Mouse (Mus musculus) limb, embryonic 13.5 days (tissue): ENCODE data around the gene Txnrd2. TPM values are rescaled to one million over a fixed set of nuclear protein-coding genes. Genes with fewer than 3 reads are reported as not detected.

Experiments
- ATAC-seq: fragments of 200-750 bp; cut with Nextera tagmentation; 2 replicates; pipeline ENCODE4 v1.8.0; 2017; ENCODE audit warnings: low read depth, moderate number of reproducible peaks, moderate TSS enrichment; ENCODE audit not compliant: low FRiP score
- H3K27ac ChIP-seq: fragments of 300-500 bp; sonication (generic); 2 replicates; pipeline ENCODE4 v1.5.1; 2015; ENCODE audit warnings: inconsistent platforms, mild to moderate bottlenecking, moderate library complexity
- H3K27me3 ChIP-seq: fragments of 300-500 bp; sonication (generic); 2 replicates; pipeline ENCODE4 v1.6.1; 2015; ENCODE audit warnings: mild to moderate bottlenecking, inconsistent platforms
- H3K36me3 ChIP-seq: fragments of 300-500 bp; sonication (generic); 2 replicates; pipeline ENCODE4 v1.6.1; 2015; ENCODE audit warnings: inconsistent platforms, mild to moderate bottlenecking, moderate library complexity
- H3K4me1 ChIP-seq: fragments of 300-500 bp; sonication (generic); 2 replicates; pipeline ENCODE4 v1.6.1; 2015; ENCODE audit warnings: inconsistent platforms
- H3K4me2 ChIP-seq: fragments of 300-500 bp; sonication (generic); replicated peaks from 2 replicates; pipeline ENCODE4 v1.6.1; 2015; ENCODE audit warnings: inconsistent platforms, mild to moderate bottlenecking, moderate library complexity
- H3K4me3 ChIP-seq: fragments of 300-500 bp; sonication (generic); 2 replicates; pipeline ENCODE4 v1.5.1; 2015; ENCODE audit warnings: moderate library complexity, mild to moderate bottlenecking, inconsistent platforms
- H3K9ac ChIP-seq: fragments of 300-500 bp; sonication (generic); 2 replicates; pipeline ENCODE4 v1.6.1; 2015; ENCODE audit warnings: mild to moderate bottlenecking, inconsistent platforms
- H3K9me3 ChIP-seq: fragments of 300-500 bp; sonication (generic); 2 replicates; pipeline ENCODE4 v1.6.1; 2016; ENCODE audit warnings: inconsistent platforms
- WGBS: fragments of 180-500 bp; shearing (Covaris S2); methylation state at CpG from one replicate; pipeline ENCODE4 v1.1.7; 2015; 5-methylcytosine and 5-hydroxymethylcytosine counted together
- polyA plus RNA-seq: library from polyadenylated mRNA; unstranded; fragments of >200 nt; fragmentation: Nextera tagmentation; extraction: Ambion mirVana; gene quantifications from 2 replicates; pipeline ENCODE4 v1.2.1, GENCODE M21; 2015

The Txnrd2 gene
- 19.8 and 21.3 TPM in 2 replicates for polyA plus RNA-seq

DNA sequence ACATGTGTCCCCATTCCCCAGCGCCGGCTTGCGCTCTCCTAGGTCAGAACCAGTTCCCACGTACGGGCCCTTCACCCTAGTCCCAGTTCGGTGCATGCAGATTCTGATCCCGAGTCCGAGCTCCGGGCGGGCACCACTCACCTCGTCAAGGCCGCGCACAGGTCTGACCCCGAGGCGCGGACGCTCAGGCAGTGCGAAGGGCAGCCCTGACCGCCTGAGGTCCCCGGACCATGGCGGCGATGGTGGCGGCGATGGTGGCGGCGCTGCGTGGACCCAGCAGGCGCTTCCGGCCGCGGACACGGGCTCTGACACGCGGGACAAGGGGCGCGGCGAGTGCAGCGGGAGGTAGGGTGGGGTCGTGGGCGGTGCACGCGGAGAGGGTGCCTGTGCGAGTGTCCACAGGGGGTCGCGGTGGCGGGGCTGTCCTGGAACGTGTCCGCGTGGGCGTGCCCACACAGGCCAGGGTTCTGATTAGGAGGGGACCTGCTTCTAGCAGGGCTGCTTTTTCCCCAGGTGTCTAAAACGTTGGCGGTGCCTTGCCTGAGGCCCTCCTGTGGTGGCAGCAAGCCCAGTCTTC is at the start of gene Txnrd2:
Gene Txnrd2, plus strand, starts transcription at position 170 of the 577 bp plus-strand sequence.
- Histone ChIP-seq H3K36me3 (peaks cover 21% of the 10 kb centered on the region), H3K9me3 (no peaks in the 10 kb centered on the region), H3K9ac (peak within 1 kb of the TSS; percentile 87), H3K4me2 (peak within 1 kb of the TSS; percentile 82), H3K4me3 (peak within 1 kb of the TSS; percentile 85), H3K4me1 (peaks cover 41% of the 10 kb centered on the region), H3K27me3 (no peaks in the 10 kb centered on the region), H3K27ac (peak within 1 kb of the TSS; percentile 79)
- ATAC-seq: peak; percentile 71
- WGBS: under 1% methylated on average over 52 of the region's 52 CpGs

GRCm38 (mm10) chr16:18377203-18377602 is 49.0 kb upstream of the Txnrd2 start:
- WGBS: 39% methylated on average over 3 of the region's 3 CpGs
- Histone ChIP-seq H3K9me3 (no peaks in the 10 kb centered on the region), H3K4me3 (no peak overlapping the region), H3K36me3 (no peaks in the 10 kb centered on the region), H3K27me3 (no peaks in the 10 kb centered on the region), H3K4me1 (peaks cover 30% of the 10 kb centered on the region), H3K9ac (no peak overlapping the region), H3K4me2 (no peak overlapping the region), H3K27ac (no peak overlapping the region)
- ATAC-seq: no peak

- H3K9ac ChIP-seq: no peak overlapping the region
- no peak for ATAC-seq
- no peaks in the 10 kb centered on the region for H3K9me3 ChIP-seq
- H3K27me3 ChIP-seq: no peaks in the 10 kb centered on the region
- peaks cover 31% of the 10 kb centered on the region for H3K4me1 ChIP-seq
- H3K27ac ChIP-seq: no peak overlapping the region
- H3K4me2 ChIP-seq: no peak overlapping the region
- no peak overlapping the region for H3K4me3 ChIP-seq
- 34% methylated on average over 1 of the region's 1 CpGs for whole genome bisulfite sequencing
- no peaks in the 10 kb centered on the region for H3K36me3 ChIP-seq
Measured at GRCm38 (mm10) chr16:18378489-18378888, 47.7 kb upstream of the Txnrd2 start.

GRCm38 (mm10) chr16:18379338-18380001 is 46.7 kb upstream of the Txnrd2 start:
- no peak for ATAC-seq
- Histone ChIP-seq H3K4me3 (no peak overlapping the region), H3K4me1 (peaks cover 31% of the 10 kb centered on the region), H3K27me3 (no peaks in the 10 kb centered on the region), H3K9me3 (no peaks in the 10 kb centered on the region), H3K4me2 (no peak overlapping the region), H3K36me3 (no peaks in the 10 kb centered on the region), H3K9ac (no peak overlapping the region), H3K27ac (no peak overlapping the region)
- 76% methylated on average over 8 of the region's 8 CpGs for WGBS

DNA sequence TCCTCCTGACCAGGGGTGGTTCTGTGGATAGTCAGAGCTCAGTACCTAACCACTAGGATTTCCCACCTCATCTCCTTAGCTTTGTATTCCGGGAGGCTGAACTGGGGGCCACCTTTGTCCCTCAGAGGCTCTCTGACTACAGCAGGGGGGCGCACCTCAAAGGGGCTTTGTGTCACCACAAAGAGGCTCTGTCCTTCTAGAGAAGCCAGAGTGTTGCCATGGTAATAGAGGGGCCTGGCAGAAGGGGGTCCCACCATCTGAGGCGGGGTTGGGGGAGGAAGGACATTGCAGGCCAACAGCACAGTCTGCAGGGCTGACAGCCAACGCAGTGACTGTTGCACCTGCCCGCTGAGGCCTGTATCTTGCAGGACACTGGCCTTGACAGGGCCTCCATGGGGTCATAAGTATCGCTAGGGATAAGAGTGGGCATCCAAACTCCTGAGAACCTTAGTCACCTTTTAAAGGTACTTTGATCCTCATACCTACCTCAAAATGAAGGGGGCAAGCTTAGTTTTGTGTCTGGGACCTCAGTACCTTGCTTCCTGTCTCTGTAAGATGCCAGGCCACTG is 45.6 kb upstream of the Txnrd2 start:
- Histone ChIP-seq H3K4me2 (no peak overlapping the region), H3K36me3 (no peaks in the 10 kb centered on the region), H3K27ac (peak overlapping the region; percentile 48; the same call in 1 of the 2 replicates), H3K4me1 (peaks cover 31% of the 10 kb centered on the region), H3K27me3 (no peaks in the 10 kb centered on the region), H3K9ac (peak overlapping the region; percentile 26; the same call in 1 of the 2 replicates), H3K4me3 (no peak overlapping the region), H3K9me3 (no peaks in the 10 kb centered on the region)
- 43% methylated on average over 6 of the region's 6 CpGs for WGBS
- ATAC-seq: no peak

DNA sequence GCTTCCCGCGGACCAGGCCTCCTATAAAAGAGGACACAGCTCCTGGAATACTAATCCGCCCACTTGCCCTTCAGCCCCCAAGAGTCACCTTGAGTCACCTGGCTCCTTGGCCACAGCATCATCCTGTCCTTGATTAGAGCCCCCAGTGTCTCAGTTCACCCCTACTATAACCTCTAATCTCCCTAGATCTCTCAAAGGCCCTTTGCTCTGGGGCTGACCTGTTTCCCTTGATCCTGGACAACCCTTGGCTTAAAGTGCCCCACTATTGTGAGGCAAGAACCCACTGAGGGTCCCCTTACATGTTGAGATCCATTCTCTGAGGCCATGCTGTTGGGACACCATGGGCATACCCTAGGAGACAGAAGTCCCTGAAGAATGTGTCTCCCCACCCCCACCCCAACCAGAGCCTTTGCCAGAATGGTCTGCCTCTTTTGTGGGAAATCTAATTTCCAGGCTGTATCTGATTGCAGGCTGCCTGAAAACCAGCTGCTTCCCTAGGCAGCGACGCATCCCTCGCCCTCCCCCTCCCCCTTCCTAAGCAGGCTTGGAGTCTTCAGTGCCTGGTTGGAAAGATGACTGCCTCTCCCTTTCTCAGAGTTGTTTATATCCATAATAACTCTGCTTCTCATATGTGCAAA is 44.4 kb upstream of the Txnrd2 start:
- no peak overlapping the region for H3K4me3 ChIP-seq
- H3K4me2 ChIP-seq: no peak overlapping the region
- ATAC-seq: peak; percentile 25; the same call in 1 of the 2 replicates
- 55% methylated on average over 6 of the region's 6 CpGs for WGBS
- no peaks in the 10 kb centered on the region for H3K27me3 ChIP-seq
- H3K36me3 ChIP-seq: no peaks in the 10 kb centered on the region
- H3K4me1 ChIP-seq: peaks cover 31% of the 10 kb centered on the region
- H3K27ac ChIP-seq: no peak overlapping the region
- H3K9me3 ChIP-seq: no peaks in the 10 kb centered on the region
- no peak overlapping the region for H3K9ac ChIP-seq

DNA sequence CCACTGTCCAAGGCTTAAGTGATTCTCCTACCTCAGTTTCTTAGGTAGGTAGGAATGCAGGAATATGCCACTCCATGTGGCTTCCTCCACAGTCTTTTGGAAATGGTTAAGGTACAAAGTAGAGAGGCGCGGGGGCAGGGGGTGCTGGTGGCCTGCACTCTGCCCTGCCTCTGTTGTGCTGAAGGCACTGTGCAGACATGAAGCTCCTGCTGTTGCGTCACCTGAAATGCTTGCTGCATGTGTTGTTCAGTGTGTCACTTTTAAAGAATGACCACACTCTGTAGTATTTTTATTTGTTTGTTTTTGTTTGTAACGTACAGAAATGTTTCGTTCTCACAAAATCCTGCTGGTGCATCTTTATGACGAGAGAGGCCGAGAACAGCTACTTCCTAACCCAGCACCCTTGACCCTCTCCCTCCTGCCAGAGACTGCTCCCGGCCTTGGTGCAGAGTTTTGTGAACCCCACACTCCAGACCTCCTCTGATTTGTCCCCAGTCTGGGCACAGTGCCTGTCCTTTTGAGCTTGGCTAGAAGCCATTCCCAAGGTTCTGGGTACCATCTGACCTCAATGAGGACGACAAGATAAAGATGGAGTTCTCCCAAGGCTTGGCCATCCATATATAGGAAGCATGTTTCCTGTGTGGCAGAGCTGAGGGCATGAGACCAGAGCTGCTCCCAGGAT is 43.0 kb upstream of the Txnrd2 start:
- no peaks in the 10 kb centered on the region for H3K9me3 ChIP-seq
- 79% methylated on average over 9 of the region's 9 CpGs for WGBS
- ATAC-seq: no peak

GRCm38 (mm10) chr16:18383756-18384155 is 42.4 kb upstream of the Txnrd2 start:
- no peak overlapping the region for H3K4me3 ChIP-seq
- no peak overlapping the region for H3K9ac ChIP-seq
- H3K4me1 ChIP-seq: peaks cover 41% of the 10 kb centered on the region
- no peaks in the 10 kb centered on the region for H3K36me3 ChIP-seq
- 0% methylated on average over 3 of the region's 3 CpGs for WGBS
- H3K27ac ChIP-seq: no peak overlapping the region
- ATAC-seq: no peak
- H3K27me3 ChIP-seq: no peaks in the 10 kb centered on the region
- H3K4me2 ChIP-seq: no peak overlapping the region
- no peaks in the 10 kb centered on the region for H3K9me3 ChIP-seq

More for the DNA sequence above, 43.0 kb upstream of the Txnrd2 start:
- Histone ChIP-seq H3K9ac (no peak overlapping the region), H3K4me3 (no peak overlapping the region), H3K27ac (no peak overlapping the region), H3K4me1 (peaks cover 35% of the 10 kb centered on the region), H3K4me2 (no peak overlapping the region), H3K36me3 (no peaks in the 10 kb centered on the region), H3K27me3 (no peaks in the 10 kb centered on the region)

DNA sequence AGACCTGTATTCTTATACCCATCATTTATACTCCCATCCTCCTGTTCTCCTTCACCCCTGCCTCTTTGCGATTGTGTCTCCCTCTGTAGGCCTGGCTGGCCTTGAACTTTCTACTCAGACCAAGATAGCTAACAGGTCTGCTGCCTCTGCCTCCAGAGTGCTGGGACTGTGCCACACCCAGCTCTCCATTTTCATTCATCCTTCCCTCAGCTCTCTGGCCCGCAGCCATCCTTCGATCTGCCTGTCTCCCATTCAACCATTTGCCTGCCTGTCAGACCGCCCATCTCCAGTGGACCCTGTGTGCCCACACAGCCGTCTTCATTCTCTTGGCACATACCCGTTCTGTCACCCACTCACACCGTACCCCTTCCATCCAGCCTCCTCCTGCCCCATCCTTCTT is 42.0 kb upstream of the Txnrd2 start:
- ATAC-seq: no peak
- Histone ChIP-seq H3K36me3 (no peaks in the 10 kb centered on the region), H3K27ac (no peak overlapping the region), H3K4me3 (no peak overlapping the region), H3K9ac (no peak overlapping the region), H3K9me3 (no peaks in the 10 kb centered on the region), H3K4me1 (peaks cover 42% of the 10 kb centered on the region), H3K27me3 (no peaks in the 10 kb centered on the region), H3K4me2 (no peak overlapping the region)
- WGBS: 81% methylated on average over 7 of the region's 7 CpGs

DNA sequence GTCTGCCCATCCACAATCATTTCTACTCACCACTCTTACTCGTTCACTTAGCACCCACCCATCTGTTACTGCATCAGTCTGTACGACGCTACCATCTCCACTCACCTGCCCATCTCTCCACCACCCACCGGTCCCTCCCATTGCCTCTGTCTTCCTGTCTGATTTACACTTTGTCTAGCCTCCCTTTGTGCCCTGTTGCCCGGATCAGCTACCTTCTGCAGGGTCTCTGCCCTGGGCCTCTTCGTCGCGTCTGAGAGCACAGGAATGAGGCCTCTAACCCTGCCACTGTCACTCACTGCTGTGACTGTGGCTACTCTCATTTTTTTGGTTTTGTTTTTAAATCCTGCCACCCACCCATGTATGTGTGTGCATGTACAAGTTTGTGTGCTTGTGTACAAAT is 41.5 kb upstream of the Txnrd2 start:
- Histone ChIP-seq H3K36me3 (no peaks in the 10 kb centered on the region), H3K27me3 (no peaks in the 10 kb centered on the region), H3K9me3 (no peaks in the 10 kb centered on the region), H3K27ac (no peak overlapping the region), H3K9ac (no peak overlapping the region), H3K4me2 (no peak overlapping the region), H3K4me3 (no peak overlapping the region), H3K4me1 (peaks cover 38% of the 10 kb centered on the region)
- 81% methylated on average over 8 of the region's 8 CpGs for whole genome bisulfite sequencing
- ATAC-seq: no peak

GRCm38 (mm10) chr16:18385411-18385810 is 40.8 kb upstream of the Txnrd2 start:
- ATAC-seq: no peak
- 76% methylated on average over 5 of the region's 5 CpGs for WGBS
- no peaks in the 10 kb centered on the region for H3K27me3 ChIP-seq
- no peak overlapping the region for H3K27ac ChIP-seq
- no peaks in the 10 kb centered on the region for H3K36me3 ChIP-seq
- peaks cover 30% of the 10 kb centered on the region for H3K4me1 ChIP-seq
- H3K4me2 ChIP-seq: no peak overlapping the region
- no peak overlapping the region for H3K4me3 ChIP-seq
- H3K9ac ChIP-seq: no peak overlapping the region
- no peaks in the 10 kb centered on the region for H3K9me3 ChIP-seq

DNA sequence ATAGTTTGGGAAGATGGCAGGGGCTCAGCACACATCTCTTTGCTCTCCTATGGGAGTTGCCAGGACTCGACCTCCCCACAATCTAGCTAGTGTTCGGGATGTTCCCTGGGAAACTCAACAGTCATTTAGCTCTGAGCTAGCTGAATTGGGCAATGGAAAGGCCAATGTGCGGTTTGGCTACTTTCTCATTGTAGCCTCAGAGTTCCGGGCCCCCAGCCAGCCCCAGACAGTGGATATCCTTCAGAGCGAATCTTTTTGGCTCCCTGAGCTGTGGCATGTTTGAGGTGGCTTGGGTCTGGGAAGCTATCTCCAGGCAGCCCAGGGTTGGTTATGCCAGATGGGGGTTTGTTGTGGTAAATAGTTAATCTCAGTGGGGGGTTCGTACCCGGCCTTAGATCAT is 39.7 kb upstream of the Txnrd2 start:
- ATAC-seq: no peak
- Histone ChIP-seq H3K4me3 (no peak overlapping the region), H3K4me1 (peaks cover 20% of the 10 kb centered on the region; the same call in 1 of the 2 replicates), H3K9me3 (no peaks in the 10 kb centered on the region), H3K36me3 (no peaks in the 10 kb centered on the region), H3K4me2 (no peak overlapping the region), H3K27me3 (no peaks in the 10 kb centered on the region), H3K9ac (no peak overlapping the region), H3K27ac (no peak overlapping the region)
- 80% methylated on average over 7 of the region's 7 CpGs for WGBS
